Mouse (Mus musculus) MEL (cell line): ENCODE data around the gene Rbm38.

Experiments
- CTCF ChIP-seq, 3 experiments: IDR thresholded peaks in 2 of 3; conservative IDR thresholded peaks in 1 of 3; 2 replicates each; pipeline ENCODE4 v1.5.1; 2011 to 2012; ENCODE audit warnings: low read length in 3 of 3, low read depth in 2 of 3, mild to moderate bottlenecking in 2 of 3, improper control_type of control experiment in 1 of 3, inconsistent platforms in 1 of 3, mixed read lengths in 1 of 3, moderate library complexity in 1 of 3; ENCODE audit not compliant: control insufficient read depth in 1 of 3, insufficient read depth in 1 of 3, poor library complexity in 1 of 3, severe bottlenecking in 1 of 3
- GATA1 ChIP-seq: IDR thresholded peaks from 2 replicates; pipeline ENCODE4 v1.6.1; 2011; ENCODE audit warnings: low read depth, low read length, improper control_type of control experiment
- HCFC1 ChIP-seq: IDR thresholded peaks from 2 replicates; pipeline ENCODE4 v1.6.1; 2012; ENCODE audit warnings: low read depth, mild to moderate bottlenecking, inconsistent platforms, low read length, improper control_type of control experiment, moderate library complexity
- MAZ ChIP-seq: IDR thresholded peaks from 2 replicates; pipeline ENCODE4 v1.6.1; 2012; ENCODE audit warnings: low read depth, mild to moderate bottlenecking, inconsistent platforms, low read length, improper control_type of control experiment
- POLR2A ChIP-seq, 2 experiments: IDR thresholded peaks; 2 replicates each; pipeline ENCODE4 v1.6.1; 2011 to 2012; ENCODE audit warnings: low read length in 2 of 2, mild to moderate bottlenecking in 2 of 2, control low read depth in 1 of 2, improper control_type of control experiment in 1 of 2, low read depth in 1 of 2, moderate library complexity in 1 of 2; ENCODE audit not compliant: control insufficient read depth in 1 of 2, insufficient read depth in 1 of 2, poor library complexity in 1 of 2
- SMC3 ChIP-seq: IDR thresholded peaks from 2 replicates; pipeline ENCODE4 v1.6.1; 2011; ENCODE audit warnings: low read depth, low read length, improper control_type of control experiment
- TCF12 ChIP-seq: IDR thresholded peaks from 2 replicates; pipeline ENCODE4 v1.6.1; 2014; ENCODE audit warnings: low read depth, mild to moderate bottlenecking, inconsistent platforms, low read length, improper control_type of control experiment, moderate library complexity
- USF1 ChIP-seq: IDR thresholded peaks from 2 replicates; pipeline ENCODE4 v1.6.1; 2014; ENCODE audit warnings: low read depth, mild to moderate bottlenecking, inconsistent platforms, low read length, improper control_type of control experiment, moderate library complexity
- ZC3H11A ChIP-seq: IDR thresholded peaks from 2 replicates; pipeline ENCODE4 v1.6.1; 2012; ENCODE audit warnings: low read depth, mild to moderate bottlenecking, inconsistent platforms, low read length, improper control_type of control experiment
- ZKSCAN1 ChIP-seq: IDR thresholded peaks from 2 replicates; pipeline ENCODE4 v1.6.1; 2012; ENCODE audit warnings: low read depth, mild to moderate bottlenecking, inconsistent platforms, low read length, improper control_type of control experiment, moderate library complexity

DNA sequence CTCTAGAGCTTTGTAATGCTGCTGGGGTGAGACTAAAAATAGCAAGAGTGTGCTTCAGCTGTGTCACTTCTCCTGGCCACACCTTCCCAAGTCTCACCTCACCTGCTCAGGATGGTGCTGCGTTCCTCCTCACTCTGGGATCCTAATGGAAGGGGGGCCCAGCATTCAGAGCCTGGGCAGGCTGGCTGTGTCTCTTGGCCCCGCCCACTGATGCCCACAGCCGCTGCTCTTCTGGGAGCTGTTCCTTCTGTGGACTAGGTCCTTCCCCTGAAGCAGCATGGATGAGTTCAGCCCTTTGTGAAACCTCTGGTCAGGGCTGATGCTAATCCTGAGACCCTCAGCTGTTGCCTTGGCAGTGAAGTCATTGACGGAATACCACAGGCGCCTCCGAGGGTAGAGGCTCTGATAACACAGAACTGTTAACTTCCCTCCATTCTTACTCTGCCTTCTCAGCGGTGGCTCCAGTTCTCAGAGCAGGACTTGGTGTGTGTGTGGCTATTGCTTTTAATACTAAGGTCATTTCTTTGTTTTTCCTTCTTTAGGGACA lies 5.5 kb upstream of the Rbm38 start:
- no peak for TF ChIP-seq USF1
- TF ChIP-seq POLR2A (IDR thresholded peaks at IDR 0.05; ENCODE audit: control insufficient read depth in 1 of 2, insufficient read depth in 1 of 2, low read depth in 1 of 2, low read length in 2 of 2, poor library complexity in 1 of 2): no peak
- TF ChIP-seq ZKSCAN1: no peak
- TF ChIP-seq MAZ: no peak
- no peak for TF ChIP-seq ZC3H11A
- no peak for TF ChIP-seq CTCF (IDR thresholded peaks at IDR 0.05 in 2 of 3, conservative IDR thresholded peaks at IDR 0.05 in 1 of 3; ENCODE audit: control insufficient read depth in 1 of 3, insufficient read depth in 1 of 3, low read depth in 2 of 3, low read length in 3 of 3, poor library complexity in 1 of 3, severe bottlenecking in 1 of 3)
- no peak for TF ChIP-seq SMC3
- no peak for TF ChIP-seq TCF12
- TF ChIP-seq HCFC1: no peak
- TF ChIP-seq GATA1: no peak
